Mouse (Mus musculus) heart, embryonic 13.5 days (tissue): Measurements from ENCODE around the gene Atp2c1. TPM values are rescaled to one million over a fixed set of nuclear protein-coding genes. Genes with fewer than 3 reads are reported as not detected.

Experiments used
- ATAC-seq: fragments of 200-750 bp; cut with Nextera tagmentation; 2 replicates; pipeline ENCODE4 v1.8.0; 2017; ENCODE audit warnings: moderate TSS enrichment; ENCODE audit not compliant: insufficient number of reproducible peaks, low FRiP score, low TSS enrichment; ENCODE audit errors: extremely low read depth
- H3K27ac ChIP-seq: fragments of 300-500 bp; sonication (generic); replicated peaks from 2 replicates; pipeline ENCODE4 v1.5.1; 2015; ENCODE audit warnings: moderate library complexity, mild to moderate bottlenecking, inconsistent platforms
- H3K27me3 ChIP-seq: fragments of 300-500 bp; sonication (generic); replicated peaks from 2 replicates; pipeline ENCODE4 v1.6.1; 2015; ENCODE audit warnings: mild to moderate bottlenecking, inconsistent platforms
- H3K36me3 ChIP-seq: fragments of 300-500 bp; sonication (generic); 2 replicates; pipeline ENCODE4 v1.6.1; 2015; ENCODE audit warnings: mild to moderate bottlenecking, inconsistent platforms
- H3K4me1 ChIP-seq: fragments of 300-500 bp; sonication (generic); 2 replicates; pipeline ENCODE4 v1.6.1; 2015; ENCODE audit warnings: inconsistent platforms
- H3K4me2 ChIP-seq: fragments of 300-500 bp; sonication (generic); 2 replicates; pipeline ENCODE4 v1.6.1; 2015; ENCODE audit warnings: inconsistent platforms, mild to moderate bottlenecking, moderate library complexity
- H3K4me3 ChIP-seq: fragments of 300-500 bp; sonication (generic); 2 replicates; pipeline ENCODE4 v1.5.1; 2015; ENCODE audit warnings: moderate library complexity, mild to moderate bottlenecking, inconsistent platforms
- H3K9ac ChIP-seq: fragments of 300-500 bp; sonication (generic); 2 replicates; pipeline ENCODE4 v1.6.1; 2015; ENCODE audit warnings: inconsistent platforms, mild to moderate bottlenecking, moderate library complexity
- H3K9me3 ChIP-seq: fragments of 300-500 bp; sonication (generic); 2 replicates; pipeline ENCODE4 v1.6.1; 2016; ENCODE audit warnings: inconsistent platforms
- WGBS: fragments of 180-500 bp; shearing (Covaris S2); methylation state at CpG from one replicate; pipeline ENCODE4 v1.1.7; 2015; ENCODE audit warnings: mixed read lengths; 5-methylcytosine and 5-hydroxymethylcytosine counted together
- polyA plus RNA-seq: library from polyadenylated mRNA; unstranded; fragments of >200 nt; fragmentation: Nextera tagmentation; extraction: Ambion mirVana; gene quantifications from 2 replicates; pipeline ENCODE4 v1.2.1, GENCODE M21; 2015

Atp2c1 gene
- polyA plus RNA-seq, 1 experiment from 2014 or later: 45.8 TPM

- Histone ChIP-seq H3K9me3 (no peaks in the 10 kb centered on the region), H3K27ac (peak overlapping the region; percentile 32; the same call in 1 of the 2 replicates), H3K4me3 (no peak overlapping the region), H3K27me3 (no peaks in the 10 kb centered on the region), H3K36me3 (no peaks in the 10 kb centered on the region), H3K4me2 (no peak overlapping the region), H3K9ac (no peak overlapping the region), H3K4me1 (peaks cover 59% of the 10 kb centered on the region)
- no peak for ATAC-seq
- WGBS: 67% methylated on average over 5 of the region's 5 CpGs
Measured at GRCm38 (mm10) chr9:105484338-105485084, 42.6 kb downstream of the Atp2c1 start.

DNA sequence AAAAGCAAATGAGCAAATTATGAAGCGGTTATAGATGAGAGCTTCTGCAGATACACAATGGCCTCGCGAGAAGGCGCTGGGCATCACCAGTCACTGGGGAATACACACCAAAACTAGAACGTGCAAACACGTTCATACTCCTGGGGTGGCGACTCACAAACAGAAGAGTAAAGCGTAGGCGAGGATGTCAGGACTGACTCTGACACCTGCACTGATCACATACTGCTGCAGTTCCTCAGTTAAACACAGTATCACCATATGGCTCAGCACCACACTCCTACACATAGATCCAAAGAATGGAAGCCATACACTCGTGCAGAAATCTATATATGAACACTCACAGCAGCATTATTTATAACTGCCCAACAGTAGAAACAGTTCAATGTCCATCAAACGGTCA is 43.2 kb downstream of the Atp2c1 start:
- WGBS: 86% methylated on average over 11 of the region's 11 CpGs
- H3K36me3 ChIP-seq: no peaks in the 10 kb centered on the region
- ATAC-seq: no peak

GRCm38 (mm10) chr9:105482715-105483510 is 44.2 kb downstream of the Atp2c1 start:
- H3K4me3 ChIP-seq: no peak overlapping the region
- no peak overlapping the region for H3K4me2 ChIP-seq
- H3K9me3 ChIP-seq: no peaks in the 10 kb centered on the region
- no peaks in the 10 kb centered on the region for H3K27me3 ChIP-seq
- ATAC-seq: no peak
- no peak overlapping the region for H3K27ac ChIP-seq
- 88% methylated on average over 4 of the region's 4 CpGs for WGBS
- H3K4me1 ChIP-seq: peaks cover 48% of the 10 kb centered on the region
- H3K36me3 ChIP-seq: no peaks in the 10 kb centered on the region
- H3K9ac ChIP-seq: no peak overlapping the region

More for the DNA sequence above, 43.2 kb downstream of the Atp2c1 start:
- no peak overlapping the region for H3K4me2 ChIP-seq
- no peak overlapping the region for H3K9ac ChIP-seq
- H3K4me3 ChIP-seq: no peak overlapping the region
- H3K27me3 ChIP-seq: no peaks in the 10 kb centered on the region
- H3K9me3 ChIP-seq: no peaks in the 10 kb centered on the region
- peaks cover 55% of the 10 kb centered on the region for H3K4me1 ChIP-seq
- no peak overlapping the region for H3K27ac ChIP-seq

DNA sequence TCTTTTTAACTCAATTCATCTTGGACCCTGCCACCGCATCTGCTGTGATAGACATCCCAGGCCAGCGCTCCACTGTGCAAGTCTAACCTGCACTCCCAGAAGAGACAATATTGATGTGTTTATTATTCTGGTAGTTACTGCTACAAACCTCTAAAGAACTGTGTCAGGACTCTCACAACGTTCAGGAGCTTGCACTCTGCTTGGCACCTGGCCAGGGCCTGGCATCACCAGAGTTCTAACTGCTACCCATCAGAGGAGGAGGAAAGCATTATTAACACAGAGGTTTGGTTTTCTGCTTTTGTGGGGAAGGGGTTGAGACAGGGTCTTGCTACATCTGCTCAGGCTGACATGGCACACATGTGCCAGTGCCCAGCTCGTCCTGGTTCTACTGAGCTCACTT is 45.0 kb downstream of the Atp2c1 start:
- Histone ChIP-seq H3K36me3 (no peaks in the 10 kb centered on the region), H3K4me1 (peaks cover 44% of the 10 kb centered on the region), H3K4me2 (no peak overlapping the region), H3K27me3 (no peaks in the 10 kb centered on the region), H3K9me3 (no peaks in the 10 kb centered on the region), H3K9ac (no peak overlapping the region), H3K27ac (no peak overlapping the region), H3K4me3 (no peak overlapping the region)
- ATAC-seq: no peak
- WGBS: 69% methylated on average over 4 of the region's 4 CpGs

GRCm38 (mm10) chr9:105476134-105476533 is 51.0 kb downstream of the Atp2c1 start:
- Histone ChIP-seq H3K27me3 (no peaks in the 10 kb centered on the region), H3K36me3 (0 out of 2 replicates have a peak, but pooled peaks cover 4% of the 10 kb centered on the region), H3K27ac (no peak overlapping the region), H3K9me3 (no peaks in the 10 kb centered on the region), H3K9ac (no peak overlapping the region), H3K4me2 (no peak overlapping the region), H3K4me3 (no peak overlapping the region), H3K4me1 (peaks cover 26% of the 10 kb centered on the region)
- WGBS: 73% methylated on average over 3 of the region's 3 CpGs
- ATAC-seq: no peak

- H3K36me3 ChIP-seq: peaks cover 4% of the 10 kb centered on the region; the same call in 1 of the 2 replicates
- no peak overlapping the region for H3K27ac ChIP-seq
- H3K27me3 ChIP-seq: no peaks in the 10 kb centered on the region
- no peaks in the 10 kb centered on the region for H3K9me3 ChIP-seq
- no peak overlapping the region for H3K4me3 ChIP-seq
- H3K4me2 ChIP-seq: no peak overlapping the region
- 74% methylated on average over 3 of the region's 3 CpGs for WGBS
- no peak overlapping the region for H3K9ac ChIP-seq
- H3K4me1 ChIP-seq: peaks cover 16% of the 10 kb centered on the region
- ATAC-seq: no peak
Measured at GRCm38 (mm10) chr9:105474910-105475309, 52.2 kb downstream of the Atp2c1 start.

DNA sequence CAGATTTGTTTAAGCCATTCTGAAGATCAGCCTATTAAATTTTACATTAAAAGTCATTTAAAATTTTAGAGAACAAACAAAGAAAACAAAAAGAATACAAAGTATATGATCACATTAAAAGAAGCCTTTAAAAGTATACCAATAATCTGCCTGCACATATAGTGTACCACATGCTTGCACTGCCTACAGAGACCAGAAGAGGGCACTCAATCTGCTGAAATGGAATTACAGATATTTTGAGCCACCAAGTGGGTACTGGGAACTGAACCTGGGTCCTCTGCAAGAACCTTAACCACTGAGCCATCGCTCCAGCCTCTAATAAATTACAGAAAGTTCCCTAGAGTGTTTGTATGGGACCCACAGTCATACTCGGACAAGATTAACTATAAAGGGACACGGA is 59.3 kb downstream of the Atp2c1 start:
- WGBS: 94% methylated on average over 3 of the region's 3 CpGs
- no peak for ATAC-seq
- peaks cover 8% of the 10 kb centered on the region for H3K9me3 ChIP-seq
- H3K36me3 ChIP-seq: peaks cover 34% of the 10 kb centered on the region
- H3K27ac ChIP-seq: no peak overlapping the region
- no peak overlapping the region for H3K4me2 ChIP-seq
- H3K4me3 ChIP-seq: no peak overlapping the region
- H3K27me3 ChIP-seq: no peaks in the 10 kb centered on the region
- no peaks in the 10 kb centered on the region for H3K4me1 ChIP-seq
- no peak overlapping the region for H3K9ac ChIP-seq

- H3K27me3 ChIP-seq: no peaks in the 10 kb centered on the region
- H3K4me2 ChIP-seq: no peak overlapping the region
- no peaks in the 10 kb centered on the region for H3K9me3 ChIP-seq
- peaks cover 56% of the 10 kb centered on the region for H3K36me3 ChIP-seq
- H3K4me3 ChIP-seq: no peak overlapping the region
- no peak for ATAC-seq
- H3K9ac ChIP-seq: no peak overlapping the region
- no peak overlapping the region for H3K27ac ChIP-seq
- no peaks in the 10 kb centered on the region for H3K4me1 ChIP-seq
- WGBS: 90% methylated on average over 7 of the region's 7 CpGs
Measured at GRCm38 (mm10) chr9:105461496-105461895, 65.6 kb downstream of the Atp2c1 start.

DNA sequence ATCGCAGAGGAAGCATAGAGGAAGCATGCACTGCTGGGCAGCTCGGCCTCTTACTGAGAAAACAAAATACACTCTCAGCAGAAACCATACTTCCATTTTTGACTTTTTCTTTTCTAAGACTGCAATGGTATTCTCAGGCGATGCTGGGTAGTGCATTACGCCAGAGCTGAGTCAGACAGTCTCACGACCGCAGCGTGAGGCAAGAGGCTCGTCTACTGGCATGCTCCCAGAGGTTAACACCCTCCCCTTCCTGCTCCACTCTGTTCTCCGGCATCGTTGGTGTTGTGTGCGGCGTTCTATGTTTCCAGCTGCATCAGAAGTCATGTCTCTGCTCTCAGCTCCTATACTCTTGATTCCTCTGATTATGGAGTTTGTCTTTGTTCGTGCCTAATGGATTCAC is 68.1 kb downstream of the Atp2c1 start:
- no peaks in the 10 kb centered on the region for H3K4me1 ChIP-seq
- no peak overlapping the region for H3K4me3 ChIP-seq
- H3K9ac ChIP-seq: no peak overlapping the region
- H3K9me3 ChIP-seq: no peaks in the 10 kb centered on the region
- peaks cover 63% of the 10 kb centered on the region for H3K36me3 ChIP-seq
- no peak overlapping the region for H3K27ac ChIP-seq
- no peak for ATAC-seq
- WGBS: 84% methylated on average over 13 of the region's 13 CpGs
- H3K4me2 ChIP-seq: no peak overlapping the region
- H3K27me3 ChIP-seq: no peaks in the 10 kb centered on the region

DNA sequence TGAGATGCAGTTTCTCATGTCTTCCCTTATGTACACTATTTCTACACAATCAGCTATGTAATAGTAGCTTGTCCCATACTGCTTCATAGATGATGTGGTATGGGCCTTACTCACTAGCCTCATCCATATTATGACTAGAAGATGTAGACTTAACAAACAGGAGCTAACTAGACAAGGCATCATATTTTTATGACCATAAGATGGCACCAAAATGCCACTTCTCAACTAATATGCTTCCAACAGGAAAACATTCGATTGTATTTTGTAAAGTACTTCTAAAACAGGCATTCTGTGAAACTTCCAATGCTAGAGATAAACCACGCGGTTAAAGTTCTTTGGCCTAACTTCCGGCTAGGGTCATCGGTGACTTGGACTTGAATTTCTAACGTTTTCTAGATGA is 118.6 kb downstream of the Atp2c1 start:
- ATAC-seq: no peak
- Histone ChIP-seq H3K27me3 (no peaks in the 10 kb centered on the region), H3K4me3 (no peak overlapping the region), H3K27ac (no peak overlapping the region), H3K4me1 (no peaks in the 10 kb centered on the region), H3K36me3 (peaks cover 77% of the 10 kb centered on the region), H3K4me2 (no peak overlapping the region), H3K9ac (no peak overlapping the region), H3K9me3 (no peaks in the 10 kb centered on the region)
- 88% methylated on average over 6 of the region's 6 CpGs for WGBS

DNA sequence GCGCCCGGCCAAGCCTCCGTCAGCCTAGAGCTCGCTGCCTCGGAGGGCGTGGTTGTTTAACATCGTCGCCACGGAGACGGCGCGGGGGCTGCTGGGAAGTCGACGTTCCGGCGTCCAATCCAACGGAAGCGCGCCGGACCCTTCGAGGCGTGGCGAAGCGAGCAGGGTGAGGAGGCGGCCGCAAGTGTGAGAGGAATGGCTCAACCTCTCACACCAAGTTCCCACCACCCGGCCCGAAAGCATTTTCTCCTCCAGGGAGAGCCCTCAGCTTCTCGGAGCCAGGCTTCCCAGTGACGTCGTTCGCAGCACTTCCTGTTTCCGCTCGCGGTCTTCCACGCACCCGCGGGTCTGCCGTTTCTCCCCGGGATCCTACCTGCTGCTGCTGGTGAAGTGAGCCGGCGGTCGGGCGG is 131.9 kb downstream of the Atp2c1 start, which contains the start of the genes Aste1 and Nek11:
TSS of gene Aste1 (plus strand) at position 175 of the 410 bp plus-strand sequence.
TSS of gene Nek11 (minus strand) at position 307 of the 410 bp plus-strand sequence.
- Histone ChIP-seq H3K9me3 (no peaks in the 10 kb centered on the region), H3K4me2 (peak within 1 kb of the TSS; percentile 77), H3K27me3 (peaks cover 4% of the 10 kb centered on the region; the same call in 1 of the 2 replicates), H3K27ac (peak within 1 kb of the TSS; percentile 96), H3K4me3 (peak within 1 kb of the TSS; percentile 70), H3K4me1 (peaks cover 45% of the 10 kb centered on the region), H3K9ac (peak within 1 kb of the TSS; percentile 87), H3K36me3 (peaks cover 34% of the 10 kb centered on the region)
- under 1% methylated on average over 44 of the region's 44 CpGs for WGBS
- ATAC-seq: peak; percentile 96
